Mouse (Mus musculus): ENCODE data around the gene N4bp3. TPM values are rescaled to one million over a fixed set of nuclear protein-coding genes. Genes with fewer than 3 reads are reported as not detected.

The N4bp3 gene
- total RNA-seq, 1 experiment, result 23.7 TPM

DNA sequence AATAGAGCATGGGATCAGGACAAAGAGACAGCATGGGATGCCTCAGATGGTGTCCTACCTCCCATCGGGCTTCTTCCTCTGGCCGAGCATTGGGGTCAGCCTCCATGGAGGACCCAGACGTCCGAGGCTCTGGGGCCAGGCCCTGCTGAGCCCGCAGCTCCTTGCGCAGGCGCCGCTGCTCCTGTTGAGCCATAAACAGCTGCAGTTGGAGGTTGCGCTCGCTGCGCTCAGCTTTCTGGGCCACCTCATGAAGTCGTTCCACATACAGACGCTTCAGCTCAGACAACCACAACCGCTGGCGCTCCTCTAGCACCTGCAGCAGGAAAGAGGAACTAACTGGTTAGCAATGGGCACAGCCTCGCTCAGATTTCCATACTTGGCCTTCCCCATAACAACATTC lies 6.4 kb downstream of the N4bp3 start:
- DNase-seq (ENCODE audit: low read depth, low spot score), result no peak
- H3K36me3 ChIP-seq (ENCODE audit: control insufficient read depth, insufficient read depth, low read length, poor library complexity, severe bottlenecking), result peaks cover 39% of the 10 kb centered on the region
- in situ Hi-C loops (cut with MboI; ENCODE audit: low sequenced_read_pairs in 2 of 2, unreplicated experiment in 2 of 2), result no loop called here
- H3K9ac ChIP-seq (ENCODE audit: insufficient read depth, low read depth, low read length, poor library complexity, severe bottlenecking), result peak overlapping the region; percentile 37; the same call in 1 of the 2 replicates
- peaks cover 10 to 41% of the 10 kb centered on the region in 2 experiments for H3K4me1 ChIP-seq (ENCODE audit: control insufficient read depth in 2 of 2, insufficient read depth in 2 of 2, low read length in 2 of 2, poor library complexity in 1 of 2)
- peak overlapping the region; percentile 1; the same call in 1 of the 2 replicates for H3K27ac ChIP-seq (ENCODE audit: insufficient read depth, low read depth, low read length, poor library complexity, severe bottlenecking)
- no peaks in the 10 kb centered on the region for H3K9me3 ChIP-seq (ENCODE audit: control insufficient read depth, insufficient read depth, low read depth, low read length)
- H3K4me3 ChIP-seq (ENCODE audit: insufficient read depth in 1 of 2, low read depth in 1 of 2, low read length in 2 of 2, poor library complexity in 1 of 2, severe bottlenecking in 1 of 2), result peak overlapping the region; percentile 39 to 46; a peak in 3 of 4 replicates
- no peak for TF ChIP-seq ZNF384 (IDR thresholded peaks at IDR 0.05; ENCODE audit: low read depth, low read length)
- no peak for TF ChIP-seq CHD2 (IDR thresholded peaks at IDR 0.05; ENCODE audit: low read depth, low read length)
- TF ChIP-seq ZC3H11A (IDR thresholded peaks at IDR 0.05; ENCODE audit: borderline replicate concordance, low read depth, low read length), result no peak
- no peak for TF ChIP-seq HCFC1 (IDR thresholded peaks at IDR 0.05; ENCODE audit: borderline replicate concordance, insufficient read depth, low read length)
- TF ChIP-seq MAFK (IDR thresholded peaks at IDR 0.05; ENCODE audit: insufficient read depth, low read depth, low read length), result no peak

GRCm38 (mm10) chr11:51643761-51644160 lies 6.9 kb downstream of the N4bp3 start:
- in situ Hi-C loops (cut with MboI; ENCODE audit: low sequenced_read_pairs in 2 of 2, unreplicated experiment in 2 of 2), result no loop called here
- peak overlapping the region; percentile 39 to 46 for H3K4me3 ChIP-seq (ENCODE audit: insufficient read depth in 1 of 2, low read depth in 1 of 2, low read length in 2 of 2, poor library complexity in 1 of 2, severe bottlenecking in 1 of 2)
- DNase-seq (ENCODE audit: low read depth, low spot score), result no peak
- peak overlapping the region; percentile 37; the same call in 1 of the 2 replicates for H3K9ac ChIP-seq (ENCODE audit: insufficient read depth, low read depth, low read length, poor library complexity, severe bottlenecking)
- H3K9me3 ChIP-seq (ENCODE audit: control insufficient read depth, insufficient read depth, low read depth, low read length), result no peaks in the 10 kb centered on the region
- H3K36me3 ChIP-seq (ENCODE audit: control insufficient read depth, insufficient read depth, low read length, poor library complexity, severe bottlenecking), result peaks cover 39% of the 10 kb centered on the region
- no peak for TF ChIP-seq ZC3H11A (IDR thresholded peaks at IDR 0.05; ENCODE audit: borderline replicate concordance, low read depth, low read length)
- no peak for TF ChIP-seq HCFC1 (IDR thresholded peaks at IDR 0.05; ENCODE audit: borderline replicate concordance, insufficient read depth, low read length)
- TF ChIP-seq CHD2 (IDR thresholded peaks at IDR 0.05; ENCODE audit: low read depth, low read length), result no peak
- TF ChIP-seq ZNF384 (IDR thresholded peaks at IDR 0.05; ENCODE audit: low read depth, low read length), result no peak
- TF ChIP-seq MAFK (IDR thresholded peaks at IDR 0.05; ENCODE audit: insufficient read depth, low read depth, low read length), result no peak
- H3K4me1 ChIP-seq (ENCODE audit: control insufficient read depth in 2 of 2, insufficient read depth in 2 of 2, low read length in 2 of 2, poor library complexity in 1 of 2), result peaks cover 11 to 37% of the 10 kb centered on the region in 2 experiments
- no peak overlapping the region; the same call in 1 of the 2 replicates for H3K27ac ChIP-seq (ENCODE audit: insufficient read depth, low read depth, low read length, poor library complexity, severe bottlenecking)

DNA sequence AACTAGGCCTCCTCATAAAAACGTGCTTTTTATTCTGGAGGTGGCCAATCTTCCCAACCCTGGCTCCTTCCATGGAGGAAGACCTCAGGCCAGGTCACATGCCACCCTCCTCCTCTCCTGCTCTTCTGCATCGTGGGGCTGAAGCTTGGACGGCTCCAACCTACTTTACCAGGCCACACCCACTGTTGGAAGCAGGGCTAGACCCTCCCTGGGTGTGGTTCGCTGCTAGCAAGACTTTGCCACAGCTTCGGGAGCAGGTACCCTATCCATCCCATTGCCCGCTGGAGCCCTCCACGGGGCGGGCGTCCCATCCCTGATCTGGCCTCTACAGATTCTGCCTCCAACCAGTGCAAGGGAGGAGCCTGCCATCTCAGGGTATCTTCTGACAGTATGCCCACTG lies 7.4 kb downstream of the N4bp3 start:
- in situ Hi-C loops (cut with MboI; ENCODE audit: low sequenced_read_pairs in 2 of 2, unreplicated experiment in 2 of 2), result no loop called here
- Histone ChIP-seq H3K36me3 (ENCODE audit: control insufficient read depth, insufficient read depth, low read length, poor library complexity, severe bottlenecking) (peaks cover 39% of the 10 kb centered on the region), H3K9ac (ENCODE audit: insufficient read depth, low read depth, low read length, poor library complexity, severe bottlenecking) (peak overlapping the region; percentile 37; the same call in 1 of the 2 replicates), H3K27ac (ENCODE audit: insufficient read depth, low read depth, low read length, poor library complexity, severe bottlenecking) (no peak overlapping the region; the same call in 1 of the 2 replicates), H3K4me1 (ENCODE audit: control insufficient read depth in 2 of 2, insufficient read depth in 2 of 2, low read length in 2 of 2, poor library complexity in 1 of 2) (peaks cover 8 to 34% of the 10 kb centered on the region in 2 experiments), H3K4me3 (ENCODE audit: insufficient read depth in 1 of 2, low read depth in 1 of 2, low read length in 2 of 2, poor library complexity in 1 of 2, severe bottlenecking in 1 of 2) (peak overlapping the region; percentile 39 to 46), H3K9me3 (ENCODE audit: control insufficient read depth, insufficient read depth, low read depth, low read length) (no peaks in the 10 kb centered on the region)
- no peak for DNase-seq (ENCODE audit: low read depth, low spot score)
- TF ChIP-seq CHD2 (IDR thresholded peaks at IDR 0.05; ENCODE audit: low read depth, low read length), result no peak

- no peak for DNase-seq (ENCODE audit: low read depth, low spot score)
- Histone ChIP-seq H3K36me3 (ENCODE audit: control insufficient read depth, insufficient read depth, low read length, poor library complexity, severe bottlenecking) (peaks cover 33% of the 10 kb centered on the region), H3K4me1 (ENCODE audit: control insufficient read depth in 2 of 2, insufficient read depth in 2 of 2, low read length in 2 of 2, poor library complexity in 1 of 2) (peaks cover 3 to 20% of the 10 kb centered on the region in 2 experiments; a peak in 2 of 4 replicates), H3K9me3 (ENCODE audit: control insufficient read depth, insufficient read depth, low read depth, low read length) (no peaks in the 10 kb centered on the region), H3K9ac (ENCODE audit: insufficient read depth, low read depth, low read length, poor library complexity, severe bottlenecking) (no peak overlapping the region), H3K4me3 (ENCODE audit: insufficient read depth in 1 of 2, low read depth in 1 of 2, low read length in 2 of 2, poor library complexity in 1 of 2, severe bottlenecking in 1 of 2) (no peak overlapping the region), H3K27ac (ENCODE audit: insufficient read depth, low read depth, low read length, poor library complexity, severe bottlenecking) (no peak overlapping the region)
- TF ChIP-seq MAFK (IDR thresholded peaks at IDR 0.05; ENCODE audit: insufficient read depth, low read depth, low read length), result no peak
- TF ChIP-seq ZNF384 (IDR thresholded peaks at IDR 0.05; ENCODE audit: low read depth, low read length), result no peak
- TF ChIP-seq CHD2 (IDR thresholded peaks at IDR 0.05; ENCODE audit: low read depth, low read length), result no peak
- no peak for TF ChIP-seq HCFC1 (IDR thresholded peaks at IDR 0.05; ENCODE audit: borderline replicate concordance, insufficient read depth, low read length)
- no peak for TF ChIP-seq ZC3H11A (IDR thresholded peaks at IDR 0.05; ENCODE audit: borderline replicate concordance, low read depth, low read length)
- in situ Hi-C loops (cut with MboI; ENCODE audit: low sequenced_read_pairs in 2 of 2, unreplicated experiment in 2 of 2), result no loop called here
These were observed 9.9 kb downstream of the N4bp3 start for GRCm38 (mm10) chr11:51640748-51641147.

DNA sequence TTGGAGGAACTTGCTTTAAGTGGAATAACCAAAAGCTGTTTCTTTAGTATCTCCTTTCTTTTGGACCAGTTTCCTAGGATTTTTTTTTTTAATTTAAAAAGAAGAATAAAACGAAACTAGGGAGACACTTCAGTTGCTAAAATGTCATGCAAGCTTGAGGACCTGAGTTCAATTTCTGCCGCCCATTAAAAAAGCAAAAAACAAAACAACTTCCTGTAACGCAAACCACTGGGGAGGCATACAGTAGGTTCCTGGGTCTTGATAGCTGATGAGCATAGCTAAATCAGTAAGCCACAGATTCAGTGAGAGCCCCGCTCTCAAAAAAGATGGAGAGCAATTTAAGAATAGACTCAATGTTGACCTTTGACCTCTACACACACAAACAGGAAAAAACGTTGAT lies 12.1 kb downstream of the N4bp3 start:
- TF ChIP-seq CHD2 (IDR thresholded peaks at IDR 0.05; ENCODE audit: low read depth, low read length), result 0 out of 2 replicates have a peak, but pooled peaks have one; percentile 10
- TF ChIP-seq MAFK (IDR thresholded peaks at IDR 0.05; ENCODE audit: insufficient read depth, low read depth, low read length), result no peak
- Histone ChIP-seq H3K9me3 (ENCODE audit: control insufficient read depth, insufficient read depth, low read depth, low read length) (no peaks in the 10 kb centered on the region), H3K4me1 (ENCODE audit: control insufficient read depth in 2 of 2, insufficient read depth in 2 of 2, low read length in 2 of 2, poor library complexity in 1 of 2) (peaks cover 5 to 14% of the 10 kb centered on the region in 2 experiments; a peak in 3 of 4 replicates), H3K36me3 (ENCODE audit: control insufficient read depth, insufficient read depth, low read length, poor library complexity, severe bottlenecking) (peaks cover 12% of the 10 kb centered on the region), H3K4me3 (ENCODE audit: insufficient read depth in 1 of 2, low read depth in 1 of 2, low read length in 2 of 2, poor library complexity in 1 of 2, severe bottlenecking in 1 of 2) (peak overlapping the region in 1 of 2 experiments; percentile 37; a peak in 1 of 4 replicates), H3K27ac (ENCODE audit: insufficient read depth, low read depth, low read length, poor library complexity, severe bottlenecking) (peak overlapping the region; percentile 85), H3K9ac (ENCODE audit: insufficient read depth, low read depth, low read length, poor library complexity, severe bottlenecking) (no peak overlapping the region)
- DNase-seq (ENCODE audit: low read depth, low spot score), result no peak
- in situ Hi-C loops (cut with MboI; ENCODE audit: low sequenced_read_pairs in 2 of 2, unreplicated experiment in 2 of 2), result no loop called here

All from ES-E14 (cell line).